Mouse (Mus musculus) CD4-positive naive resting alpha-beta T cell, adult 76 days (primary cell): ENCODE results near the gene Olfr282. TPM values are rescaled to one million over a fixed set of nuclear protein-coding genes. Genes with fewer than 3 reads are reported as not detected.

Experiments used
- total RNA-seq: library from RNA; stranded (reverse); gene quantifications from one replicate; pipeline ENCODE4 v1.2.4, GENCODE M21; 2023

Olfr282 gene
- not detected for total RNA-seq

DNA sequence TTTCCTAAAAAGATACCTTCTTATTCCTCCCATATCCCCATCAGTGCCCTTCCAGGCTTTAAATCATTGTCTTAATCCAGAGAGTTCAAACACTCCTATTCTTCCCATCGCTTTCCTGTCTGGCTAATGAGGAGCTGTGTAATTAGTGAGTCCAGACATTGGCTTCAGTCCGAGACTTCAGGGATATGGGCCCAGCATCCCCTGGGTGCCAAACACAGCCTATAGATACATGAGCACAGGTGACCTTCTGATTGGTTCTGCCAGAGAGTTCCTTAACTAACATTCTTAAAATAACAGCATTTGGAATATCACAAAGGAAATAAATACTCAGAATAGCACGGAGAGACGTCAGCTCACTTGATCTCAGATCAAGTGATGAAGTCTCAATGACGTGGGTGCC, at the start of gene Olfr282:
Gene Olfr282, plus strand, starts transcription at position 301 of the 400 bp plus-strand sequence.

GRCm38 (mm10) chr15:98452288-98452687, 21.3 kb downstream of the Olfr282 start, which contains the start of gene Olfr281:
Gene Olfr281, plus strand, starts transcription at chr15:98452588.

DNA sequence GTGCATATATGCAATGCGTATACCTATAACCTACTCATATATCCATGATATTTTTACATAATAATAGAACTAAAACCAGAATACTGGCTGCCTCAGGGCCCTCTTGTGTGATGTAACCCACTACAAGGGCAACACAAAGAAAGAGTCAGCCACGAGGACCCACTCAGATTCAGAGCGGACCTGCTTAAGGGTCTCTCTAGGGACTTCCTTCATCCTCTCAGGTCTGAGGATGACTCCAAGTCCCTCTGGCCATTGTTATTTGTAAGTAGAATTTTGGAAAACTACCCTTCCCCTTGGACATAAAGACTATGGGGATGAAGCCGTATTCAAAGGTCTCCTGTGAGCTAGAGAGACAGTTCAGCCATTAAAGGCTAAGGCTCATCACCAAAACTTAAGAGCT, 38.6 kb downstream of the Olfr282 start, which contains the start of gene OR5BS1P:
Gene OR5BS1P, plus strand, starts transcription at position 301 of the 400 bp plus-strand sequence.

GRCm38 (mm10) chr15:98482701-98483100, 51.7 kb downstream of the Olfr282 start, which contains the start of gene Lalba:
Gene Lalba, minus strand, starts transcription at chr15:98482721.

Other genes starting within 250 kb of the Olfr282 start
- gene Olfr288, start 235.7 kb upstream of the Olfr282 start, total RNA-seq, result not detected
- gene Gm44579, start 210.2 kb upstream of the Olfr282 start, total RNA-seq, result not detected
- not detected for gene Olfr287, start 210.2 kb upstream of the Olfr282 start, total RNA-seq
- not detected for gene Olfr286, start 196.8 kb upstream of the Olfr282 start, total RNA-seq
- not detected for gene H1fnt, start 173.9 kb upstream of the Olfr282 start, total RNA-seq
- gene Zfp641, start 135.1 kb upstream of the Olfr282 start, total RNA-seq, result not detected
- not detected for gene Olfr285, start 113.9 kb upstream of the Olfr282 start, total RNA-seq
- not detected for gene Olfr284, start 90.2 kb upstream of the Olfr282 start, total RNA-seq
- not detected for gene Olfr283, start 50.3 kb upstream of the Olfr282 start, total RNA-seq
- gene Olfr281, start 21.4 kb downstream of the Olfr282 start, total RNA-seq, result not detected
- not detected for gene OR5BS1P, start 38.7 kb downstream of the Olfr282 start, total RNA-seq
- not detected for gene Lalba, start 51.5 kb downstream of the Olfr282 start, total RNA-seq
- gene Olfr279, start 61.2 kb downstream of the Olfr282 start, total RNA-seq, result not detected
- gene Kansl2, start 103.0 kb downstream of the Olfr282 start, total RNA-seq, result 49.4 TPM
- 167 TPM for gene Ccnt1, start 139.7 kb downstream of the Olfr282 start, total RNA-seq
- not detected for gene 4930415O20Rik, start 139.8 kb downstream of the Olfr282 start, total RNA-seq
- gene Adcy6, start 178.9 kb downstream of the Olfr282 start, total RNA-seq, result 37.8 TPM
- gene Cacnb3, start 199.6 kb downstream of the Olfr282 start, total RNA-seq, result 1.5 TPM
- gene Ddx23, start 231.7 kb downstream of the Olfr282 start, total RNA-seq, result 148 TPM
- gene Rnd1, start 246.2 kb downstream of the Olfr282 start, total RNA-seq, result 1.2 TPM